Mouse (Mus musculus): Measurements from ENCODE around the gene Spock1.

DNA sequence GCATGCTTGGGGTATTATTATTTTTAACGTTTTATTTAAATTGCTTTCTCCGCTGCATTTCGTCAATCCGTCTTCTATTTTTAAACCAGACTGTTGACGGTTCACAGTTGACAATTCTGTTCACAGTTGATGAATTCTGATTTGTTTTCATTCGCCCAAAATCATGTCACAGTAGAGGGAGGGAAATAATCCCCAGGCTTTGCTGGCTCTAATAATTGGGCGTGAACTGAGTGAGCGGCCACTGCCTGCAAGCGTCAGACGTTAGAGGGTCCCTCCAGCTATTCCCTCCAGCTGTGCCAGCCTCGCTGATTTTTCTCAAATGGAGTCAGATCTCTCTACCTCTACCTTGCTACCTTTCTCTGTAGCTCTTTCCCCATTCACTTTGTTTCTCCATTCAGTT is 388.3 kb downstream of the Spock1 start:
- no peak for TF ChIP-seq CTCF (conservative IDR thresholded peaks at IDR 0.05; ENCODE audit: low read length)
- TF ChIP-seq NANOG (IDR thresholded peaks at IDR 0.05; ENCODE audit: borderline replicate concordance, low read length), result no peak
- no peak for TF ChIP-seq POU5F1 (IDR thresholded peaks at IDR 0.05; ENCODE audit: borderline replicate concordance, low read length)
